Comparison of ENCODE assay signal across 12 mouse cellular contexts in genomic region chr6:84631588-84631987, GRCm38 (mm10). TPM values are rescaled to one million over a fixed set of nuclear protein-coding genes. Genes with fewer than 3 reads are reported as not detected.
"Had no signal": no experiment of that assay in that cellular context is flagged by ENCODE, and none has a peak within 500 bp of the region (broad histone marks: within the 10 kb centered on the region; RNA-seq: fewer than 3 reads in every experiment).

No protein-coding gene starts in this region.

- H3K4me1 ChIP-seq: limb, embryonic 15.5 days; neural tube, embryonic 15.5 days had no signal

- H3K4me3 ChIP-seq: limb, embryonic 15.5 days; liver, embryonic 12.5 days; midbrain, embryonic 10.5 days; myocyte; neural tube, embryonic 15.5 days had no signal

- DNase-seq: layer of hippocampus, adult 9-11 months; layer of hippocampus, postnatal 36 days; midbrain, embryonic 14.5 days; right cerebral cortex, adult 18-20 months; right cerebral cortex, postnatal 25 days; thymus, postnatal 4 days had no signal

- ATAC-seq: liver, embryonic 12.5 days had no signal

- H3K9me3 ChIP-seq: limb, embryonic 15.5 days; liver, embryonic 12.5 days; midbrain, embryonic 10.5 days; neural tube, embryonic 15.5 days had no signal

- H3K27me3 ChIP-seq: limb, embryonic 15.5 days; liver, embryonic 12.5 days; neural tube, embryonic 15.5 days had no signal

- H3K4me2 ChIP-seq: limb, embryonic 15.5 days; liver, embryonic 12.5 days; neural tube, embryonic 15.5 days had no signal

- H3K36me3 ChIP-seq: limb, embryonic 15.5 days; liver, embryonic 12.5 days; midbrain, embryonic 10.5 days; neural tube, embryonic 15.5 days had no signal

- H3K27ac ChIP-seq: limb, embryonic 15.5 days; liver, embryonic 12.5 days; midbrain, embryonic 10.5 days; neural tube, embryonic 15.5 days had no signal

- H3K9ac ChIP-seq: limb, embryonic 15.5 days; liver, embryonic 12.5 days; neural tube, embryonic 15.5 days had no signal

RNA-seq across cellular contexts. Expression of gene Cyp26b1, which starts 37.9 kb away (rescaled TPM):
- total RNA-seq: megakaryocyte, adult 5-6 weeks had no signal
